Mouse (Mus musculus) brown adipose tissue, adult 24 weeks (tissue): Measurements from ENCODE around the gene Dusp2. TPM values are rescaled to one million over a fixed set of nuclear protein-coding genes. Genes with fewer than 3 reads are reported as not detected.
A peak's percentile ranks its signal among the peaks of the same experiment; 100 is the strongest.

Experiments
- H3K27ac ChIP-seq: fragments of 200-500 bp; replicated peaks from 2 replicates; pipeline ENCODE4 v1.5.1; 2012; ENCODE audit warnings: low read depth, mild to moderate bottlenecking, low read length
- H3K4me1 ChIP-seq: fragments of 200-500 bp; 2 replicates; pipeline ENCODE4 v1.6.1; 2012; ENCODE audit warnings: low read length, mixed read lengths; ENCODE audit not compliant: control insufficient read depth, insufficient read depth, insufficient read length
- H3K4me3 ChIP-seq: fragments of 200-500 bp; 2 replicates; pipeline ENCODE4 v1.5.1; 2012; ENCODE audit warnings: low read depth, mild to moderate bottlenecking, low read length, moderate library complexity; ENCODE audit not compliant: insufficient read depth
- polyA plus RNA-seq: library from polyadenylated mRNA; stranded (reverse); fragments of >200 nt; gene quantifications from 2 replicates; pipeline ENCODE4 v1.2.4, GENCODE M21; 2012; ENCODE audit not compliant: missing spikeins, insufficient read depth, insufficient read length

Dusp2 gene
- polyA plus RNA-seq, 1 experiment = 0.63 TPM

DNA sequence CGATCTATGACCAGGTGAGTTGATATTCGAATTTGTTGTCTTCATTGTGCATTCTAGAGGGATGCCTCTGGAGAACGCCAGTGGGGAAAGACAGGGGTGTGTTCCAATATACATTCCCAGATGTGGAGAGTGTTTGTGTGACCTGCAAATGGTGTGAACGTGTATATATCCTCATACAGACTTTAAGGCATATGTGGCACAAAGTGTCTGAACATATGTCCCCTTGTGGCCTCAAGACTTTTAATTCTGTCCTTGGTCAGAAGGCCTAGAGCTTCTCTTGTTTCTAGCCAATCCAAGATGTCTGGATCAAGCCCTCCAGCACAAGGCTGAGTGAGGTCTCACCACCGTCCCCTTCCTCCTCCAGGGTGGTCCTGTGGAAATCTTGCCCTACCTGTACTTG is 926 bp downstream of the Dusp2 start:
- no peaks in the 10 kb centered on the region for H3K4me1 ChIP-seq
- H3K4me3 ChIP-seq = peak overlapping the region; percentile 71
- no peak overlapping the region for H3K27ac ChIP-seq

- Histone ChIP-seq H3K4me1 (no peaks in the 10 kb centered on the region), H3K4me3 (no peak overlapping the region), H3K27ac (no peak overlapping the region)
Observed at GRCm38 (mm10) chr2:127337531-127337930, 1.6 kb downstream of the Dusp2 start.

GRCm38 (mm10) chr2:127338012-127338411 is 2.1 kb downstream of the Dusp2 start:
- H3K27ac ChIP-seq = no peak overlapping the region
- no peaks in the 10 kb centered on the region for H3K4me1 ChIP-seq
- H3K4me3 ChIP-seq = no peak overlapping the region

DNA sequence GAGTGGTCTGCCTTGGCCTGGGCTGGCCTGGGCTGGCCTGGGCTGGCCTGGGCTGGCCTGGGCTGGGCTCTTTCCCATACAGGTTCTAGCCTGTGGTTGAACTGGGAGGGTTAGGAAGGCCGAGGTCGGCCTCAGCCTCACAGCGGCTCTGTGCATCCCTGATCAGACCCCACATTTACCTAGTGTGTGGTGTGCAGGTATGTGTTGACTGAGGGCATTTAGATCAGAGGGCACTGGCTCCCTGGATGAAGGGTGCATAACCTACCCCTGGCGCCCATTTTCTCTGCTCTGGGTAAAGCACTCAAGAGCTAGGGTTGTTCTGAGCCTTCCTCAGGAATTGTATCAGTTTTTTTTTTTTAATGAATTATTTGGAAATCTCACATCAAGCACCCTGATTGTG is 2.5 kb downstream of the Dusp2 start, which contains the start of gene Astl:
Gene Astl, plus strand, starts transcription at position 224 of the 400 bp plus-strand sequence.
- H3K27ac ChIP-seq = no peak within 1 kb of the TSS
- no peak within 1 kb of the TSS for H3K4me3 ChIP-seq
- H3K4me1 ChIP-seq = no peaks in the 10 kb centered on the region

GRCm38 (mm10) chr2:127338833-127339232 is 2.9 kb downstream of the Dusp2 start:
- Histone ChIP-seq H3K4me1 (no peaks in the 10 kb centered on the region), H3K4me3 (no peak overlapping the region), H3K27ac (no peak overlapping the region)

GRCm38 (mm10) chr2:127339262-127339661 is 3.3 kb downstream of the Dusp2 start:
- Histone ChIP-seq H3K4me3 (no peak overlapping the region), H3K27ac (no peak overlapping the region), H3K4me1 (no peaks in the 10 kb centered on the region)

DNA sequence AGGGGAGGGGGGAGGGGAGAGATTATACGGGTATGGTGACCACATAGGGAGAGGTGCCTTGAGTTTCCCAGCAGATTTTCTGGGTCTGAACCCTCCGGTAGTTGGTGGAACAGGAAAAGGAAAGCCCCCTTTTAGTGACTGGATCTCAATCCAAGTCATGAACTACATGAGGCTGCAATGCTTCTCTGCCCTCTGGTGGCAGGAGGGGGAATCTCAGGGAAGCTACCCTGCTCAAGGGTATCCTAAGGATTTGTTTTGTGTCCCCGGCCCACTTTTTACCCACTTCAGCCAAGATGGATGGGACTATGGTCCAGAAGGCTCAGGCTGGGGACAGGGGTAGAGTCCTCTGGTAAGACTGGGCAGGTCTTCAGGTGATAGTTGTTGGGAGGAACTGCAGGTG is 5.2 kb downstream of the Dusp2 start:
- H3K4me3 ChIP-seq = no peak overlapping the region
- H3K27ac ChIP-seq = no peak overlapping the region
- H3K4me1 ChIP-seq = no peaks in the 10 kb centered on the region

- no peak overlapping the region for H3K27ac ChIP-seq
- no peaks in the 10 kb centered on the region for H3K4me1 ChIP-seq
- no peak overlapping the region for H3K4me3 ChIP-seq
Observed at GRCm38 (mm10) chr2:127346334-127346733, 10.4 kb downstream of the Dusp2 start.

GRCm38 (mm10) chr2:127347147-127347985 is 11.4 kb downstream of the Dusp2 start:
- Histone ChIP-seq H3K27ac (no peak overlapping the region), H3K4me3 (no peak overlapping the region), H3K4me1 (no peaks in the 10 kb centered on the region)

- H3K4me1 ChIP-seq = no peaks in the 10 kb centered on the region
- H3K27ac ChIP-seq = no peak overlapping the region
- H3K4me3 ChIP-seq = no peak overlapping the region
Observed at GRCm38 (mm10) chr2:127353881-127354280, 17.9 kb downstream of the Dusp2 start.

GRCm38 (mm10) chr2:127362459-127363281 is 26.7 kb downstream of the Dusp2 start, which contains the start of gene Adra2b:
Gene Adra2b (plus strand): TSS chr2:127363208.
- no peak within 1 kb of the TSS for H3K27ac ChIP-seq
- no peaks in the 10 kb centered on the region for H3K4me1 ChIP-seq
- peak within 1 kb of the TSS; percentile 41 for H3K4me3 ChIP-seq

GRCm38 (mm10) chr2:127363282-127363652 is 27.3 kb downstream of the Dusp2 start:
- no peak overlapping the region for H3K27ac ChIP-seq
- H3K4me3 ChIP-seq = peak overlapping the region; percentile 41
- H3K4me1 ChIP-seq = no peaks in the 10 kb centered on the region

DNA sequence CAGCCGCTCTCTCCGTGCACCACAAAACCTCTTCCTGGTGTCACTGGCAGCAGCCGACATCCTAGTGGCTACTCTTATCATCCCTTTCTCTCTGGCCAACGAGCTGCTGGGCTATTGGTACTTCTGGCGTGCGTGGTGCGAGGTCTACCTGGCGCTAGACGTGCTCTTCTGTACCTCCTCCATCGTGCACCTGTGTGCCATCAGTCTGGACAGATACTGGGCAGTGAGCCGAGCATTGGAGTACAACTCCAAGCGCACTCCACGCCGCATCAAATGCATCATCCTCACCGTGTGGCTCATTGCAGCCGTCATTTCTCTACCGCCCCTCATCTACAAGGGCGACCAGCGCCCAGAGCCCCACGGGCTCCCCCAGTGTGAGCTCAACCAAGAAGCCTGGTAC is 27.7 kb downstream of the Dusp2 start:
- no peak overlapping the region for H3K27ac ChIP-seq
- peak overlapping the region; percentile 41 for H3K4me3 ChIP-seq

DNA sequence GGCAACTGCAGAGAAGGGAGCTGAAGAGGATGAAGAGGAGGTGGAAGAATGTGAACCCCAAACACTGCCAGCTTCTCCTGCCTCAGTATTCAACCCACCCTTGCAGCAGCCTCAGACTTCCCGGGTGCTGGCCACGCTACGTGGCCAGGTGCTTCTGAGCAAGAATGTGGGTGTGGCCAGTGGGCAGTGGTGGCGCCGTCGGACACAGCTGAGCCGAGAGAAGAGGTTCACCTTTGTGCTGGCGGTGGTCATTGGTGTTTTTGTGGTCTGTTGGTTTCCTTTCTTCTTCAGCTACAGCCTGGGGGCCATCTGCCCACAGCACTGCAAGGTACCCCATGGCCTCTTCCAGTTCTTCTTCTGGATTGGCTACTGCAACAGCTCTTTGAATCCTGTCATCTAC is 28.5 kb downstream of the Dusp2 start:
- Histone ChIP-seq H3K4me3 (no peak overlapping the region), H3K27ac (no peak overlapping the region), H3K4me1 (no peaks in the 10 kb centered on the region)

More for the DNA sequence above, 27.7 kb downstream of the Dusp2 start:
- no peaks in the 10 kb centered on the region for H3K4me1 ChIP-seq

DNA sequence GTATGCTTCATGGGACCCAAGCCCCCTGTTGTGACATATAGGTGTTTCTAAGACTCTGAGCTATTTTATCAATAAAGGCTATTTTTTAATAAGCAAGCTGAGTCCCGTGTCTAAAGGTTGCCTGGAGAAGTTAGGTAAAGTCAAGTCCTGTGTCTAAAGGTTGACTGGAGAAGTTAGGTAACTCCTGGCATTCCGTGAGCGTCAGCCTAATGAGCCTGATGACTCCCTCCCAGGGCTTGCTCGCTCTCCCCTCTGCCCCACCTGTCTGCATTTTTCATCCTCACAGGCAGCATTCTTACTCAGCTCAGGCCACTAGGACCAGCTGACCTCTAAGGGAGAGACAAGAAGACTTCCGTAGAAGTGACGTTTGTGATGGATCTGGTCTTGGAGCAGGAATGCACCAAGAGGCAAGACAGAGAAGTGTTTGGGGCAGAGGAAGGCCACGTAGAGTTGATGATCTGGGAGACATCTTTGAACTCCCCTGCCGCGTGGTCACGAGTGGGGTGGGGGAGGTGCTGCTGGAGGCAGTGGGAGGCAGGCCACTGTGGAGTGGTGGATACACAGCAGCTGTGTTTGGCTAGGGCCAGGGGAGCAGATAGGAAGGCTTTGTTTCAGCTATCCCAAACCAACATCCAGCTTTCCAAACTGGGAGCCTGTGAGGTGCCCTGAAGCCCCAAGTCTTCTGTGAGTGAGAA is 31.3 kb downstream of the Dusp2 start:
- Histone ChIP-seq H3K4me3 (no peak overlapping the region), H3K27ac (no peak overlapping the region), H3K4me1 (no peaks in the 10 kb centered on the region)
